Mouse (Mus musculus) CH12F3 (cell line): Measurements from ENCODE around the gene Kcmf1.

Experiments
- in situ Hi-C: fragments of 300-500 bp; cut with MboI; formaldehyde crosslinking; loops from 2 replicates; pipeline ENCODE4 v1.14.3; 2020; ENCODE audit warnings: low sequenced_read_pairs

The Kcmf1 gene

DNA sequence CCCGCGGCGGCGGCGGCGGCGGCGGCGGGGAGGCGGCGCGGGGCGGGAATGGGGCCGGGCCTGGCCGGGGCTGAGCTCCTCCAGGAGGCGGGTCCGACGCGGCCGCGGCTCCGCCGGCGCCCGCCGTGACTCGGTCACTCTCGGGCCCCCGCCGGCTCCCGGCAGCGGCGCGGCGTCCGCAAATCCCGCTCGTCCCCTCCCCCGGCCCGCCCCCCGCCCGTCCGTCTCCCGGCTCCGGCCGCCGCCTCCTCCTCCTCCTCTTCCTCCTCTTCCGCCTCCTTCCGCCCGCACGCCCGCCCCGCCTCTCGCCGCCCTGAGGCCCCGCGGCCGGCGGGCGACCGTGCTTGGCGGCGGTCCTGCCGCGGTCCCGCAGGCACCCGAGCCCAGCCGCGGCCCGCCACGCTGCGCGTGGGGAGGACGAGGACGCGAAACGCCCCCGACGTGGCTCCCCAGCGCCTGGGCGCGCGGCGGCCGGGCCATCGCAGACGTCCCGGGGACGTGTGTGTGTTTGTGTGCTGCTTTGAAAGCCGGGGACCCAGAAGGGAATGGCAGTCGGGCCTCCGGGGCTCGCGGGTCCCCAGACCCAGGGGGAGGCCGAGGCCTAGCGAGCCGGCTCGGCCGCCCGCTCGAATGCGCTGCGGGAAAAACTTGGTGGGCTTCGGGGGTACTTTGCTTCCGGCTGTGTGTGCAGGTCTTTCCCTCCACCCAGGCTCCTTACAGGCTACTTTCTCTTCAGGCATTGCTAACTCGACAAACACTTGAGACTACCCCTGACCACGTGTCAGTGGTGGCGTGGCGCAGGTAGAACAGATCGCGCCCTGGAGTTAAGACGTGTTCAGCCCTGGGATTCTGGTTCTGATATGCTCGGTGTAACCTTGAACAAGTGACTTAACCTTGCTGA lies at the start of gene Kcmf1:
Gene Kcmf1, minus strand, starts transcription at position 199 of the 901 bp plus-strand sequence.
- in situ Hi-C loops, result no loop called here

GRCm38 (mm10) chr6:72949161-72949756 lies 49.5 kb upstream of the Kcmf1 start:
- in situ Hi-C loops, result loop anchor here (10.0 to 25.0 kb wide), 3 partner anchors 66 to 276 kb away; partner anchors contain the start of gene Dnah6

GRCm38 (mm10) chr6:72948392-72948791 lies 48.6 kb upstream of the Kcmf1 start:
- in situ Hi-C loops, result loop anchor here (10.0 to 25.0 kb wide), 3 partner anchors 66 to 276 kb away; partner anchors contain the start of gene Dnah6

DNA sequence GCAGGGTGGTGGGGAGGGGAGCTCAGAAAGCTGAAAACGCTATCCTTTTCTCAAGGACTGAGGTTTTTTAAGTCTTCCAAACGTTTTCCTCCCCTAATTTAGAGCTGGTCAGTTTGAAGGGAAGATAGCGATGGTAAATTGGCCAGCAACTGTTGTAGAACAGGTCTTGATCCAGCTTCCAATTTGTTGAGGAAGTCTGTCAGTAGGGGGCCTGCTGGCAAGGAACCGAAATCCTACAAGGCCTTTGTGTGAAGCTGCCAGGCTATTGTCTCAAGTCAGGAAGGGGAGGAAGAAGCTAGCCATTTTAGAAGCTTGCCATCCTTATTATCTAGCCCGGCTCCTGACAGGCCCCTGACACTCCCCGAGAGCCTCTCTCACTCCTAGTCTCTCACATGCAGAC lies 48.2 kb upstream of the Kcmf1 start:
- in situ Hi-C loops, result loop anchor here (10.0 to 25.0 kb wide), 3 partner anchors 67 to 277 kb away; partner anchors contain the start of gene Dnah6

DNA sequence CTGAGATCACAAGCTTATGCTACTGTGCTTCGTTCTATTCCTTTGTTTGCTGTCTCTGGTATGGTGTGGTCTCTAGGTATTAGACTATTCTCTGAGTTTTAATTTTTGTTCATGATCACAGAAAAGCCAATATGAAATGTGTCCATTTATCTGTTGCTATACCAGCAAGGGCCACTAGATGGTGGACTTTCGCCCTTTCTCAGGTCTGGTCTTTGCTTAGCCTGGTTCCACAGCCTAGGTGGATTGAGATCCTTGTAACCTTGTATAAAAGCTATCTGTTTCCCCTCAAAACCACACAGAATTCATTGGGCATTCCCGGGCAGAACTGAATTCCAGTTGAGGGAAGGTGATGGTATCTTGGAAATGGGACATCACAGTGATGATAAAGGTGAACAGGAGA lies 40.7 kb upstream of the Kcmf1 start:
- in situ Hi-C loops, result loop anchor here (10.0 to 25.0 kb wide), 3 partner anchors 74 to 284 kb away; partner anchors contain the start of gene Dnah6

DNA sequence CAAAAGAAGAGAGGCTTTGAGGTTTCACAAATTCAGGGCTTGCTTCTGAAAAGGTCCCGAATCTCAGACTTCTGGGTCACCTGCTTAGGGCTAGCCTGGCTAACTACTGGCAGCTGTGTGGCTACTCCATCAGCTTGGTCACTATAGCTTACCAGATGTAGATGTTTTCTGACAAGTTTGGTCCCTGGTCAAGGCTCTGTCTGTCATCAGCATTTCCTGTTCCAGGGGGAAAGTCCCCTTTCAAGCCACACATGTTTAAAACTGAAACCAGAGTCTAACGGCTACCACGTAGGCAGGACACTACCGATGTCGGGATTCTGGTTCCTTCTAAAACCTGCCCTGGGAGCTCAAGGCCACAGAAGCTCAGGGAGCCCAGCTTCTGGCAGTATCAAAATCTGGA lies 38.1 kb upstream of the Kcmf1 start:
- in situ Hi-C loops, result loop anchor here (25.0 kb wide), 1 partner anchor 224 kb away; no protein-coding TSS in a partner anchor

DNA sequence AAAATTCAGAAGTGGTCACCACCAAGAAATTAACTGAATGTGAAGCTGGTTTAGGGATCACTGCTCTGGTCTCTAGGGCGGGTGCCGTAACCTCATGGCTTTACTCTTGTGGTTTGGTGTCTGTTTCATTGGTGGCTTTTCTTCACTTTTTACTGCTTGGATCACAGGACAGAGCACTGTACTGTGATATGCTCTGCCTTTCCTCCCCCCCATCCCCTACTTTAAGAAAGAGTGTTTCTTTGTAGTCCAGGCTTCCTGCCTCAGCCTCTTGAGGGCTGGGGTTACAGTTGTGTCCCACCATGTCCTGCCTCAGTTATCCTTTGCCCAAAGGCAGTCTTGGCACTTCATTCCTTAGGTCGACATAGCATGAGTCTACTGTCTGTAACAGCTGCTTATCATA lies 37.7 kb upstream of the Kcmf1 start:
- in situ Hi-C loops, result loop anchor here (25.0 kb wide), 1 partner anchor 225 kb away; no protein-coding TSS in a partner anchor

- in situ Hi-C loops, result loop anchor here (25.0 kb wide), 1 partner anchor 229 kb away; no protein-coding TSS in a partner anchor
These were observed 33.2 kb upstream of the Kcmf1 start for GRCm38 (mm10) chr6:72932955-72933354.

DNA sequence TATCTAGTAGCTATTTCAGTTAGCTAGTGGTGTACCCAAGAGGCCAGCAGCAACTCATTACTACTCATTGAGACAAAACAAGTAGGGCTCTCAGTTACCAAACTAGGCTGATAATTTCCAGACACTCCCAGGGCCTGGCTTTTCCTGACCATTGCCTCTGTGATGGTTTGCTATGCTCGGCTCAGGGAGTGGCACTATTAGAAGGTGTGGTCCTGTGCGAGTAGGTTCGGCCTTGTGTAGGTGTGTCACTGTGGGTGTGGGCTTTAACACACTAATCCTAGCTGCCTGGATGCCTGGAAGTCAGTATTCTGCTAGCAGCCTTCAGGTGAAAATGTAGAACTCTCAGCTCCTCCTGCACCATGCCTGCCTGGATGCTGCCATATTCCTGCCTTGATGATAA lies 31.8 kb upstream of the Kcmf1 start:
- in situ Hi-C loops, result loop anchor here (25.0 kb wide), 1 partner anchor 231 kb away; no protein-coding TSS in a partner anchor

- in situ Hi-C loops, result loop anchor here (25.0 kb wide), 1 partner anchor 232 kb away; no protein-coding TSS in a partner anchor
These were observed 30.1 kb upstream of the Kcmf1 start for GRCm38 (mm10) chr6:72929795-72930398.

DNA sequence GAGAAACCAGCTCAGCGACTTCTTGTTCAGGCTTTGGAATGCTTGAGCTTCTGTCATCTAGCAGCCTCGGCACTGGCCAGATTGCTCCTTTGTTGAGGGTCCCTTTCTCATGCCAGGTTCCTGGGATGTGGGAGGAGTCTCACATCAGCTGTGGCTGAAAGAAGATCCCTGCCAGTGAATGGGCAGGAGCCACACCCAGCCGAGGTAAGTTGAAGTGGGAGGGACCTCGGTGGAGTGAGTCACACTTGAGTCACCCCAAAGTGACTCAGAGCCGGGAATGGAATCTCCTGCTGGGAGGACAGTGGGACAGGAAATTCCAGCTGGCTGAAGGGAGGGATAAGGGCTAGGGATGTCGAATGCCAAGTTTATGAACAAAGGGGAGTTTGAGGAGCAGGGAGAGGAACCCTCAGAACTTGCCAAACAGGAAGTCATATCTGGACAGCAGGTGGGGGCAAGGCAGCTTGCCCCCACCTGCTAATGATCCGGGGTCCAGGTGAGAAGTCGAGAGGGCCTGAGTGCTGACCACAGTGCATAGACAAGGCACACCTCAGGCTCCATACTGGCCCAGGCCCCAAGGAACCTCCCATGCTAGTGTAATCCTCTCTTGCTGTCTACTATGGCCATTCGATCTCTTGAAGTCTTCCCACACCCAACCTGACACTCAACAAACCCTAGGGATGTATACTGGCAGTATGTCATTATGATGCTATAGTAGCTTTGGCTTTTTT lies 27.1 kb upstream of the Kcmf1 start:
- in situ Hi-C loops, result loop anchor here (25.0 kb wide), 1 partner anchor 235 kb away; no protein-coding TSS in a partner anchor

- in situ Hi-C loops, result loop anchor here (25.0 kb wide), 1 partner anchor 236 kb away; no protein-coding TSS in a partner anchor
These were observed 26.3 kb upstream of the Kcmf1 start for GRCm38 (mm10) chr6:72926031-72926430.

GRCm38 (mm10) chr6:72923381-72923780 lies 23.6 kb upstream of the Kcmf1 start:
- in situ Hi-C loops, result no loop called here

- in situ Hi-C loops, result no loop called here
These were observed 21.3 kb upstream of the Kcmf1 start for GRCm38 (mm10) chr6:72921081-72921480.

- in situ Hi-C loops, result no loop called here
These were observed 18.8 kb upstream of the Kcmf1 start for GRCm38 (mm10) chr6:72918510-72919033.

GRCm38 (mm10) chr6:72916330-72916729 lies 16.6 kb upstream of the Kcmf1 start:
- in situ Hi-C loops, result no loop called here

DNA sequence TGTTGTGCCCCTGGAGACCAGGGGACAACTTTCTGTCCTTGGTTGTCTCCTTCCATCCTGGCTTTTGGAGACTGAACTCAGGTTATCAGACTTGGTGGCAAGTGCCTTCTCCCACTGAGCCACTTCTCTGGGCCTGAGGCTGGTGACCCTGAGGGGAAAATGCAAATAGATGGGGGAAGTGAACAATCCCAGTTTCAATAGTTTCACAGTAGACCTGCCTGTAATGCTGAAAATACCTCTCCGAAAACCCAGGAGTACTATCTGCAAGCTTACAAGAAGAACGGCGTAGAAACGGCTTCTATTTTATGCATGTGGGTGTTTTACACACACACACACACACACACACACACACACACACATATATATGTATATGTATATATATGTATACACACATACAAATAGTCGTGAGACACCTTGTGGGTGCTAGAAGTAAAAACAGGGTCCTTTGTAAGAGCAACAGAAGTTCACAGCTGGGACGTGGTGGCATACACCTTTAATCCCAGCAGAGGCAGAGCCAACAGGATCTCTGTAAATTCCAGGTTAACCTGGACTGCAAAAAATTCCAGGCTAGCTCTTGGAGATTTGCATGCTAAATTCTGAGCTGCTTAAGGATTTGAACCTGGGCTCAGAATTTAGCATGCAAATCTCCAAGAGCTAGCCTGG lies 14.4 kb upstream of the Kcmf1 start:
- in situ Hi-C loops, result no loop called here

- in situ Hi-C loops, result no loop called here
These were observed 11.5 kb upstream of the Kcmf1 start for GRCm38 (mm10) chr6:72911261-72911660.

DNA sequence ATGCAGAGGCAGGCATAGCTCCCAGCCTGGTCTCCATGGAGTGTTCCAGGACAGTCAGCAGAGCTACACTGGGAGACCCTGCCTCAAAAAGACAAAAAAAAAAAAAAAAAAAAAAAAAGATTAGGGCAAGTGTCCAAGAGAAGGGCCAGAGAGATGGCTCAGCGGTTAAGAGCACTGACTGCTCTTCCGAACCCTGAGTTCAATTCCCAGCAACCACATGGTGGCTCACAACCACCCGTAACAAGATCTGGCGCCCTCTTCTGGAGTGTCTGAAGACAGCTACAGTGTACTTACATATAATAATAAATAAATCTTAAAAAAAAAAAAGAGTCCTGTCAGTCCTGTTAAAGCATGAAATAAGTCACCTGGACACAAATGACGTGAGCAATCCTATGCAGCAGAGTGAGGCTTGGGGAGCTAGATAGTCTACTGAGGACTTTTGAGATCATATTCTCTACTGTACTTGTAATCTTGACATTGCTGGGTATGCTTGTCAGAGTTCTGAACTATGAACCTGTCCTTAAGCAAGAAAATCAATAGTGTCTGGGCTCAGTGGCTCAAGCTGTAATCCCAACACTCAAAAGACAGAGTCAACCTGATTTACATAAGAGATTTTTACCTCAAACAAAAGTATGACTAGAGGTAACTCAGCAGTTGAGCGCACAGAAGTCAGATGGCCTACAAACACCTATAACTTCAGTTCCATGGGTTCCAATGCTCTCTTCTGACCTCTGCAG lies 2.6 kb upstream of the Kcmf1 start:
- in situ Hi-C loops, result no loop called here
